Mouse (Mus musculus): ENCODE results near the gene Alyref2. TPM values are rescaled to one million over a fixed set of nuclear protein-coding genes. Genes with fewer than 3 reads are reported as not detected.

Gene Alyref2
- total RNA-seq, 2 experiments from 2014 or later = 10.5 to 10.9 TPM

Other genes with a start within 250 kb of the Alyref2 start
- gene B4galt3, start 233.2 kb upstream of the Alyref2 start, total RNA-seq (2021) = 10 to 100 TPM; 74.2 to 87.8 TPM
- gene Ppox, start 222.3 kb upstream of the Alyref2 start, total RNA-seq (2021) = 10 to 100 TPM; 19.6 to 25.4 TPM
- gene Usp21, start 215.5 kb upstream of the Alyref2 start, total RNA-seq (2021) = 10 to 100 TPM; 60.4 to 66.4 TPM
- 10 to 100 TPM; 91.2 to 93.4 TPM for gene Ufc1, start 208.5 kb upstream of the Alyref2 start, total RNA-seq (2021)
- gene Dedd, start 174.3 kb upstream of the Alyref2 start, total RNA-seq (2021) = 10 to 100 TPM; 38.4 to 45.9 TPM
- gene Nit1, start 157.8 kb upstream of the Alyref2 start, total RNA-seq (2021) = 10 to 100 TPM; 35.3 to 36.8 TPM
- gene Pfdn2, start 157.8 kb upstream of the Alyref2 start, total RNA-seq (2021) = 100 to 1,000 TPM; 112 to 125 TPM
- gene Klhdc9, start 142.7 kb upstream of the Alyref2 start, total RNA-seq (2021) = 1 to 10 TPM; 4.4 to 4.8 TPM
- gene Nectin4, start 133.4 kb upstream of the Alyref2 start, total RNA-seq (2021) = 1 to 10 TPM in 1 of 2 experiments, under 1 TPM in 1; 0.88 to 1.2 TPM
- 1 to 10 TPM in 1 of 2 experiments, under 1 TPM in 1; 0.98 to 1.6 TPM for gene Arhgap30, start 114.5 kb upstream of the Alyref2 start, total RNA-seq (2021)
- gene Usf1, start 92.2 kb upstream of the Alyref2 start, total RNA-seq (2021) = 100 to 1,000 TPM; 130 to 141 TPM
- 1 to 10 TPM; 2.9 to 5.8 TPM for gene Tstd1, start 84.6 kb upstream of the Alyref2 start, total RNA-seq (2021)
- gene F11r, start 65.9 kb upstream of the Alyref2 start, total RNA-seq (2021) = 1 to 10 TPM; 4.9 to 6.2 TPM
- not detected for gene Itln1, start 31.8 kb downstream of the Alyref2 start, total RNA-seq (2021)
- under 1 TPM; 0.08 to 0.22 TPM for gene Cd244a, start 55.7 kb downstream of the Alyref2 start, total RNA-seq (2021)
- under 1 TPM in 1 of 2 experiments, not detected in 1; 0.22 TPM for gene Ly9, start 103.9 kb downstream of the Alyref2 start, total RNA-seq (2021)
- gene Slamf7, start 149.6 kb downstream of the Alyref2 start, total RNA-seq (2021) = not detected
- gene Cd48, start 178.5 kb downstream of the Alyref2 start, total RNA-seq (2021) = under 1 TPM in 1 of 2 experiments, not detected in 1; 0.32 TPM